Mouse (Mus musculus): ENCODE measurements around the gene Tspan2. TPM values are rescaled to one million over a fixed set of nuclear protein-coding genes. Genes with fewer than 3 reads are reported as not detected.

Tspan2 gene
- polyA plus RNA-seq, 1 experiment from 2014 or later: 23.1 TPM

DNA sequence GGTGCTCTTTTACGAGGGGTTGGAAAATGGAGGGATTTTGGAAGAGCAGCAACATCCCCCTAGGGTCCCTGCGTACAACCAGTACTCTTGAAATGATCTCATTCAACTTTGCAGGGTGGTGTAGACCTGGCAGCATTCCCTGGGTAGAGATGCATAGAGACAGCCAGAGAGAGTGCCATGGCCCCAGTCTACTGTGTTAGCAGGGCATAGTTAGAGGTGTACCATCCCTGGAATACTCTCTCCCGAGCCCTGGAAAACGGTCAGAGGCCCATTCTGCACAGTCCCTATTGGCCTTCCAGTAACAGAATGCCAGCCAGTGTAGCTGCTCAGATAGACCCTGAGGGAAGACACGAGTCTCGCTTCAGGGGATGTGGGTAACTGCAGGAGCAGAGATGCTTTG is 1.3 kb downstream of the Tspan2 start:
- ATAC-seq (replicated peaks; ENCODE audit: insufficient number of reproducible peaks, insufficient read depth, low FRiP score, low read depth): no peak
- Histone ChIP-seq H3K4me1 (replicated peaks) (peaks cover 50% of the 10 kb centered on the region), H3K9ac (peak overlapping the region; percentile 83), H3K27ac (peak overlapping the region; percentile 95; the same call in 1 of the 2 replicates), H3K4me2 (peak overlapping the region; percentile 95), H3K9me3 (replicated peaks) (no peaks in the 10 kb centered on the region), H3K4me3 (peak overlapping the region; percentile 92), H3K27me3 (no peaks in the 10 kb centered on the region), H3K36me3 (no peaks in the 10 kb centered on the region)
- 47% methylated on average over 6 of the region's 6 CpGs for WGBS

GRCm38 (mm10) chr3:102736436-102736835 is 2.1 kb downstream of the Tspan2 start:
- Histone ChIP-seq H3K36me3 (no peaks in the 10 kb centered on the region), H3K27me3 (no peaks in the 10 kb centered on the region), H3K4me3 (no peak overlapping the region), H3K27ac (no peak overlapping the region), H3K4me1 (replicated peaks) (peaks cover 55% of the 10 kb centered on the region), H3K9ac (no peak overlapping the region), H3K9me3 (replicated peaks) (no peaks in the 10 kb centered on the region), H3K4me2 (peak overlapping the region; percentile 95; the same call in 1 of the 2 replicates)
- ATAC-seq (replicated peaks; ENCODE audit: insufficient number of reproducible peaks, insufficient read depth, low FRiP score, low read depth): no peak
- 61% methylated on average over 6 of the region's 6 CpGs for WGBS

DNA sequence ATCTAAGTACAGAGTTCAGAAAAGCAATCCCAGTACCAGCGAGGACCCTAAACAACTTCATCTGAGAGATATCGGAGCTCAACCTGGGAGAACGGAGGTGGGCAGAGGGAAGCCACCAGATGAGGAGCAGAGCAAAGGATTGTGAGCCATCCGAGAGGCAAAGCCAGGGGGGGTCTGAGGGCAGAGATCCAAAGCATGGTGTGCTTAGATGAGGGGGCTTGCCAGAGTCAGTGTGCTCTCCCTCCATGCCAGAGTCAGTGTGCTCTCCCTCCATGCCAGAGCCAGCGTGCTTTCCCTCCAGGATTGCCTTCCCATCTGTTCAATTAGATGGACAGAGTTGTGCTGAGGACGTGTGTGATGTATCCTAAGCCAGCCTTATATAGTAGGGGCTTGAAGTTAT is 2.8 kb downstream of the Tspan2 start:
- 0 out of 2 replicates have a peak overlapping the region, but pooled peaks have one; percentile 66 for H3K27ac ChIP-seq
- peak overlapping the region; percentile 19 for H3K4me2 ChIP-seq
- no peaks in the 10 kb centered on the region for H3K9me3 ChIP-seq (replicated peaks)
- no peaks in the 10 kb centered on the region for H3K27me3 ChIP-seq
- WGBS: 76% methylated on average over 6 of the region's 6 CpGs
- H3K4me3 ChIP-seq: no peak overlapping the region
- H3K36me3 ChIP-seq: no peaks in the 10 kb centered on the region
- no peak overlapping the region for H3K9ac ChIP-seq
- no peak for ATAC-seq (replicated peaks; ENCODE audit: insufficient number of reproducible peaks, insufficient read depth, low FRiP score, low read depth)
- H3K4me1 ChIP-seq (replicated peaks): peaks cover 59% of the 10 kb centered on the region

- peak overlapping the region; percentile 66 for H3K27ac ChIP-seq
Measured at GRCm38 (mm10) chr3:102738161-102738901, 4.0 kb downstream of the Tspan2 start.

DNA sequence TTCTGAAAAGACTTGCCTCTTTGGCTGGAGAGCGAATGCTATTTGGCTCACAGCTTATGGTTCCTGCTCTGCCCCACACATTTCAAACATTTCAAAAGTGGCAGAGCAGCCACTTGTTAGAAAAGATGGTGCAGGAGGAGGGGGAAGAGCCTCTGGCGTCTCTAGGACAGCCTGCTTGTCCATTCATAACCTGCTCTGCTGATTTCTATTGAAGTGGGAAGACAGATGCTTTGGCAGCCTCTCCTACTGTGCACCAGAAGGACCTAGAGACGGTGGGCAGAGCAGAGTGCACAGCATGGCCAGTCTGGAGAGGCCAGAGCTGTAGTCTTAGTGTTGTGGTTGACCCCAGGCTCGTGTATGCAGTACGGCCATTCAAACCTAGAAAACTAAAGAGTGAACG is 4.6 kb downstream of the Tspan2 start:
- ATAC-seq (replicated peaks; ENCODE audit: insufficient number of reproducible peaks, insufficient read depth, low FRiP score, low read depth): no peak
- WGBS: 76% methylated on average over 6 of the region's 6 CpGs
- Histone ChIP-seq H3K9me3 (replicated peaks) (no peaks in the 10 kb centered on the region), H3K9ac (no peak overlapping the region), H3K4me1 (replicated peaks) (peaks cover 71% of the 10 kb centered on the region), H3K36me3 (no peaks in the 10 kb centered on the region), H3K27me3 (no peaks in the 10 kb centered on the region), H3K27ac (peak overlapping the region; percentile 66), H3K4me2 (peak overlapping the region; percentile 11; the same call in 1 of the 2 replicates), H3K4me3 (no peak overlapping the region)

More at GRCm38 (mm10) chr3:102738161-102738901, 4.0 kb downstream of the Tspan2 start:
- no peak for ATAC-seq (replicated peaks; ENCODE audit: insufficient number of reproducible peaks, insufficient read depth, low FRiP score, low read depth)
- Histone ChIP-seq H3K4me1 (replicated peaks) (peaks cover 68% of the 10 kb centered on the region), H3K27me3 (no peaks in the 10 kb centered on the region), H3K4me3 (no peak overlapping the region), H3K4me2 (peak overlapping the region; percentile 11; the same call in 1 of the 2 replicates), H3K9me3 (replicated peaks) (no peaks in the 10 kb centered on the region), H3K36me3 (no peaks in the 10 kb centered on the region), H3K9ac (no peak overlapping the region)
- WGBS: 48% methylated on average over 10 of the region's 10 CpGs

- no peak overlapping the region for H3K4me2 ChIP-seq
- no peak overlapping the region for H3K4me3 ChIP-seq
- no peak for ATAC-seq (replicated peaks; ENCODE audit: insufficient number of reproducible peaks, insufficient read depth, low FRiP score, low read depth)
- H3K4me1 ChIP-seq (replicated peaks): peaks cover 52% of the 10 kb centered on the region
- no peak overlapping the region for H3K9ac ChIP-seq
- H3K27me3 ChIP-seq: no peaks in the 10 kb centered on the region
- H3K36me3 ChIP-seq: no peaks in the 10 kb centered on the region
- peak overlapping the region; percentile 30; the same call in 1 of the 2 replicates for H3K27ac ChIP-seq
- 62% methylated on average over 4 of the region's 4 CpGs for WGBS
- no peaks in the 10 kb centered on the region for H3K9me3 ChIP-seq (replicated peaks)
Measured at GRCm38 (mm10) chr3:102742725-102743124, 8.4 kb downstream of the Tspan2 start.

DNA sequence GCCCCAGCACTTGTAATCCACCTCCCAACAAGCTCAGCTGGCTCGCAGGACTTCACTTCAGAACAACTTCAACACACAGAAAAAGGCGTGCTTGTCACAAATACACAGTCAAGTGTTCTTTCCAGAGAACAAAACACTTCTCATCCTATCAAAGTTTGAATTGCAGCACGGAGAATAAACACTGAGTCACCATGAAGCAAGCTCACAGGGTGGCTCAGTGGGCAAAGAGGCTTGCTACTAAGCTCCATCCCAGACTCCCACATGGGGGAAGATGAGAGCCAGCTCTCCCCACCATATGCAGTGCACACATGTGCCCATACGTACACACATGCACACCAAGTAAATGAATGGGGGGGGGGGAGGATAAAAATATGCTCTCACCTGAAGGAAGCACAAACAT is 8.9 kb downstream of the Tspan2 start:
- no peak for ATAC-seq (replicated peaks; ENCODE audit: insufficient number of reproducible peaks, insufficient read depth, low FRiP score, low read depth)

GRCm38 (mm10) chr3:102743781-102744471 is 9.6 kb downstream of the Tspan2 start:
- no peak overlapping the region for H3K4me2 ChIP-seq
- H3K36me3 ChIP-seq: no peaks in the 10 kb centered on the region
- peaks cover 40% of the 10 kb centered on the region for H3K4me1 ChIP-seq (replicated peaks)
- no peak overlapping the region for H3K9ac ChIP-seq
- WGBS: 87% methylated on average over 9 of the region's 9 CpGs
- no peaks in the 10 kb centered on the region for H3K27me3 ChIP-seq
- H3K4me3 ChIP-seq: no peak overlapping the region
- no peak for ATAC-seq (replicated peaks; ENCODE audit: insufficient number of reproducible peaks, insufficient read depth, low FRiP score, low read depth)
- H3K9me3 ChIP-seq (replicated peaks): no peaks in the 10 kb centered on the region
- H3K27ac ChIP-seq: peak overlapping the region; percentile 20; the same call in 1 of the 2 replicates

More for the DNA sequence above, 8.9 kb downstream of the Tspan2 start:
- no peaks in the 10 kb centered on the region for H3K27me3 ChIP-seq
- H3K36me3 ChIP-seq: no peaks in the 10 kb centered on the region
- H3K4me3 ChIP-seq: no peak overlapping the region
- H3K4me1 ChIP-seq (replicated peaks): peaks cover 47% of the 10 kb centered on the region
- H3K9me3 ChIP-seq (replicated peaks): no peaks in the 10 kb centered on the region
- H3K4me2 ChIP-seq: no peak overlapping the region
- 41% methylated on average over 4 of the region's 4 CpGs for WGBS
- no peak overlapping the region for H3K27ac ChIP-seq
- H3K9ac ChIP-seq: no peak overlapping the region

DNA sequence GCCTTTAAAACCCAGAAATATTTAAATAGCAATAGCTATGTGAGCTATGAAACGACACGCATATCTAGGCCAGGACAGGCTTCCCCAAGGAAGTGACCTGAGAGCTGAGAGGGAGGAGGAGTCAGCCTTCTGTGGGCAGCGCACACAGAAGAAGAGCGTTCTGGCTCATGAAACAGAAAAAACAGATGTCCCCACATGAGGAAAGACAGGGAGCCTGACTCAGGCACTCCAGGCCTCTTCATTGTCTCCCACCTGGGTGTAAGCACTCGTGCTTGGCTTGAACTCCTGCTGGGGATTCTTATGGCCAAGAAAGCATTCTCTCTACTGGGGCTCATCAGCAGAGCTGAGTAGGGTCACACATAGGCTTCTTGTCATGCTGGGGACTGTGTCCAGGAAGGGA is 10.3 kb downstream of the Tspan2 start:
- Histone ChIP-seq H3K36me3 (no peaks in the 10 kb centered on the region), H3K9me3 (replicated peaks) (no peaks in the 10 kb centered on the region), H3K4me2 (no peak overlapping the region), H3K4me1 (replicated peaks) (peaks cover 38% of the 10 kb centered on the region), H3K27me3 (no peaks in the 10 kb centered on the region), H3K4me3 (no peak overlapping the region), H3K9ac (no peak overlapping the region), H3K27ac (peak overlapping the region; percentile 20; the same call in 1 of the 2 replicates)
- WGBS: 19% methylated on average over 5 of the region's 5 CpGs
- no peak for ATAC-seq (replicated peaks; ENCODE audit: insufficient number of reproducible peaks, insufficient read depth, low FRiP score, low read depth)

GRCm38 (mm10) chr3:102746174-102746573 is 11.8 kb downstream of the Tspan2 start:
- Histone ChIP-seq H3K9ac (no peak overlapping the region), H3K4me2 (no peak overlapping the region), H3K27ac (no peak overlapping the region), H3K4me3 (no peak overlapping the region), H3K27me3 (no peaks in the 10 kb centered on the region), H3K36me3 (no peaks in the 10 kb centered on the region), H3K9me3 (replicated peaks) (no peaks in the 10 kb centered on the region), H3K4me1 (replicated peaks) (peaks cover 35% of the 10 kb centered on the region)
- no peak for ATAC-seq (replicated peaks; ENCODE audit: insufficient number of reproducible peaks, insufficient read depth, low FRiP score, low read depth)
- 72% methylated on average over 4 of the region's 4 CpGs for WGBS

- Histone ChIP-seq H3K9ac (no peak overlapping the region), H3K4me3 (no peak overlapping the region), H3K9me3 (replicated peaks) (no peaks in the 10 kb centered on the region), H3K27ac (no peak overlapping the region), H3K4me2 (no peak overlapping the region), H3K27me3 (no peaks in the 10 kb centered on the region), H3K36me3 (no peaks in the 10 kb centered on the region), H3K4me1 (replicated peaks) (peaks cover 22% of the 10 kb centered on the region)
- 58% methylated on average over 3 of the region's 3 CpGs for WGBS
- ATAC-seq (replicated peaks; ENCODE audit: insufficient number of reproducible peaks, insufficient read depth, low FRiP score, low read depth): no peak
Measured at GRCm38 (mm10) chr3:102748038-102748437, 13.7 kb downstream of the Tspan2 start.
